Mouse (Mus musculus): ENCODE measurements at regions not wholly inside any gene's neighbourhood (a gene's known extent, or its start where the extent isn't known, plus 50 kb on each side); places are given as distances from the start of the nearest gene placed in this dataset.

- TF ChIP-seq EP300 (IDR thresholded peaks at IDR 0.05; ENCODE audit: low read length) (no peak), USF1 (IDR thresholded peaks at IDR 0.05; ENCODE audit: low read depth, low read length) (no peak), ETS1 (conservative IDR thresholded peaks at IDR 0.05; ENCODE audit: low read depth, low read length) (no peak), MXI1 (IDR thresholded peaks at IDR 0.05; ENCODE audit: low read depth, low read length) (no peak), MAX (IDR thresholded peaks at IDR 0.05; ENCODE audit: low read length) (no peak), E2F4 (IDR thresholded peaks at IDR 0.05; ENCODE audit: insufficient replicate concordance, low read depth, low read length) (no peak), CTCF (conservative IDR thresholded peaks at IDR 0.05 in 1 of 2, IDR thresholded peaks at IDR 0.05 in 1 of 2; ENCODE audit: low read depth in 2 of 2, low read length in 2 of 2) (no peak)
Measured at GRCm38 (mm10) chr16:21298866-21299265, 94.3 kb downstream of the Ephb3 start.

Data from CH12.LX (cell line).